Mouse (Mus musculus) embryonic facial prominence, embryonic 10.5 days (tissue): ENCODE data around the gene Gm48552. TPM values are rescaled to one million over a fixed set of nuclear protein-coding genes. Genes with fewer than 3 reads are reported as not detected.

Experiments used
- DNase-seq: peaks from one replicate; pipeline ENCODE4 v3.0.0-alpha.2; 2017; ENCODE audit warnings: low spot score
- H3K27ac ChIP-seq: fragments of 300-500 bp; sonication (generic); replicated peaks from 2 replicates; pipeline ENCODE4 v1.5.1; 2016; ENCODE audit warnings: mild to moderate bottlenecking
- H3K27me3 ChIP-seq: fragments of 300-500 bp; sonication (generic); replicated peaks from 2 replicates; pipeline ENCODE4 v1.6.1; 2016; ENCODE audit warnings: low read depth, mild to moderate bottlenecking; ENCODE audit not compliant: poor library complexity, severe bottlenecking
- H3K36me3 ChIP-seq: fragments of 300-500 bp; sonication (generic); replicated peaks from 2 replicates; pipeline ENCODE4 v1.6.1; 2016; ENCODE audit warnings: mild to moderate bottlenecking, moderate library complexity
- H3K4me1 ChIP-seq: fragments of 300-500 bp; sonication (generic); 2 replicates; pipeline ENCODE4 v1.6.1; 2016
- H3K4me3 ChIP-seq: fragments of 300-500 bp; sonication (generic); 2 replicates; pipeline ENCODE4 v1.5.1; 2016; ENCODE audit warnings: mild to moderate bottlenecking, moderate library complexity
- H3K9me3 ChIP-seq: fragments of 300-500 bp; sonication (generic); 2 replicates; pipeline ENCODE4 v1.6.1; 2016; ENCODE audit warnings: mild to moderate bottlenecking
- WGBS: fragments of 180-500 bp; shearing (Covaris S2); methylation state at CpG from one replicate; pipeline ENCODE4 v1.1.7; 2016; 5-methylcytosine and 5-hydroxymethylcytosine counted together
- polyA plus RNA-seq: library from polyadenylated mRNA; unstranded; fragments of >200 nt; fragmentation: Nextera tagmentation; extraction: Ambion mirVana; gene quantifications from 2 replicates; pipeline ENCODE4 v1.2.1, GENCODE M21; 2016

Gene Gm48552
- polyA plus RNA-seq, 1 experiment from 2014 or later: 3.1 TPM

DNA sequence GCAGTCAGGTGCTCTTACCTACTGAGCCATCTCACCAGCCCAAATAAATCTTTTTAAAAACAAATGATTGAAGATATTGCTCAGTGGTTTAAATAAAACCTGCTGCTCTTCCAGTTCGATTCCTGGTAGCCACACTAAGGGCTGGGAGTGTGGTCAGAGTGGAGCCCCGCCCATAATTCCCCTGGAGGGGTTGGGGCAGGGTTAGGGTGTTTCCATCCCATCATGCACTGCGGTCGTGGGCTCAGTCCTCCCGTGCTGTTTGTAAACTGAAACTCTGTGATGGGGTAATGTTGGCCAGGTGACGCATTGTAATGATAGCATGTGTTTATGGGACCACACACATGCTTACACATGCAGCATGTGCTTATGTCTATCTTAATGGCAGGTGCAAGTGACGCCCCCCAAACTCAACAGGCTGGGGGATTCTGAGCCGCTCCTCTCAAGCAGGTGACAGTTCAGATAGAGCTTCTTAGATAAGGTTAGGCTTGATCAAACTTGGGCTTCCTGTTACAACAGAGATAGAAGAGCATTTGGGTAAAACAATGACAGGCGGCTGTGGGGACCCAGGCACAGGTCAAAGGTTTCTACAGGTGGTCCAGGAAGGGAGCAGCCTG lies 37.0 kb upstream of the Gm48552 start:
- Histone ChIP-seq H3K9me3 (no peaks in the 10 kb centered on the region), H3K4me3 (peak overlapping the region; percentile 25; the same call in 1 of the 2 replicates), H3K27ac (no peak overlapping the region), H3K4me1 (peaks cover 62% of the 10 kb centered on the region), H3K36me3 (peaks cover 19% of the 10 kb centered on the region), H3K27me3 (peaks cover 39% of the 10 kb centered on the region)
- no peak for DNase-seq
- WGBS: 22% methylated on average over 9 of the region's 9 CpGs

DNA sequence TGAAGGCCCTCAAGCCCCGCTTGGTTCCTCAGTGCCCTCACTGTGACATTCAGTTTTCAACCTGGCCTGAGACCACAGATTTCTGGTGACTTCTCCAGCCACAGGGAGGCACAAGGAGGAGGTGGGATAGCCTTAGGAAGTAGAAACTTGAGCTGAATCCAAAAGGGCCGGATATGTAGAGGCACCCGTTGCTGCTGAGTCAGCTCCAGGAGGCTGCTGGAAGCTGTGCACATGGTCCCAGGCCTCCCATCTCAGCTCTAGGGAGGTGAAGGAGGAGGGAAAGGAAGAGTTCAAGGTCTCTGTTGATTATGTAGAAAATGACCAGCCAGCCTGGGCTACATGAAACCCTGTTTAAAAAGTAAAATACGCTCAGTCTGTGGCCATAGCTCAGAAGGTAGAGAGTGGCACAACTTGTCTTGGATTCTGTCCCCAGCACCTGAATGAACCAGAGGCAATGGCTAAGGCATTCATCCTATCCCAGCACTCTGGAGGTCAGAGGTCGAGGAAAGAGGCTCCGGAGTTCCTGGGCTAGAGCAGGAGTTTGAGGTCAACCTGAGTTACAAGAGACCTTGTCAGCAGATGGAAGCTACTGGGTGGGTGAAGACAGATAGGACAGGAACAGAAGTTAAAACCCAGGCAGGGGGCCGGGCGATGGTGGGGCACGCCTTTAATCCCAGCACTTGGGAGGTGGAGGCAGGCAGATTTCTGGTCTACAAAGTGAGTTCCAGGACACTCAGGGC lies 33.9 kb upstream of the Gm48552 start:
- Histone ChIP-seq H3K9me3 (no peaks in the 10 kb centered on the region), H3K27me3 (peaks cover 41% of the 10 kb centered on the region), H3K27ac (no peak overlapping the region; the same call in 1 of the 2 replicates), H3K4me3 (no peak overlapping the region), H3K36me3 (0 out of 2 replicates have a peak, but pooled peaks cover under 1% of the 10 kb centered on the region), H3K4me1 (peaks cover 62% of the 10 kb centered on the region)
- WGBS: 57% methylated on average over 9 of the region's 9 CpGs
- DNase-seq: no peak

DNA sequence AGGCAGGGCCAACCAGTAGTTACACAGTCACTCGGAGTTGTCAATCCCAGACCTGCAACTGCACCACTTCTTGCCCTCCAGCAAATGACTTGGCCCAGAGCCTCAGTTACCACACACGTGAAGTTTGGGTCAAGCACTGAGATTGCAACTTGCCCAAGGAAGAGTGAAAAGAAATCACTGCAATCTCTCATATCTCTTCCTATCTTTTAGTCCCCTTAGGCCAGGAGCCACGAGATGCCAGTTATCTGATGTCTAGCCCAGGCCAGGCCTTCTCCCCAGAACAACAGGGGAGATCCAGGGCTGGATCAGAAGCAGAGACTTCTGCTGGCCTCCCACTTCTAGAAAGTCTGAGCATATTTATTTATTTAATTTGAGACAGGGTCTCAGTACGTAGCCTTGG lies 33.3 kb upstream of the Gm48552 start:
- Histone ChIP-seq H3K27me3 (peaks cover 42% of the 10 kb centered on the region), H3K36me3 (0 out of 2 replicates have a peak, but pooled peaks cover 4% of the 10 kb centered on the region), H3K27ac (no peak overlapping the region), H3K4me1 (peaks cover 66% of the 10 kb centered on the region), H3K9me3 (no peaks in the 10 kb centered on the region), H3K4me3 (no peak overlapping the region)
- WGBS: 70% methylated on average over 4 of the region's 4 CpGs
- no peak for DNase-seq

DNA sequence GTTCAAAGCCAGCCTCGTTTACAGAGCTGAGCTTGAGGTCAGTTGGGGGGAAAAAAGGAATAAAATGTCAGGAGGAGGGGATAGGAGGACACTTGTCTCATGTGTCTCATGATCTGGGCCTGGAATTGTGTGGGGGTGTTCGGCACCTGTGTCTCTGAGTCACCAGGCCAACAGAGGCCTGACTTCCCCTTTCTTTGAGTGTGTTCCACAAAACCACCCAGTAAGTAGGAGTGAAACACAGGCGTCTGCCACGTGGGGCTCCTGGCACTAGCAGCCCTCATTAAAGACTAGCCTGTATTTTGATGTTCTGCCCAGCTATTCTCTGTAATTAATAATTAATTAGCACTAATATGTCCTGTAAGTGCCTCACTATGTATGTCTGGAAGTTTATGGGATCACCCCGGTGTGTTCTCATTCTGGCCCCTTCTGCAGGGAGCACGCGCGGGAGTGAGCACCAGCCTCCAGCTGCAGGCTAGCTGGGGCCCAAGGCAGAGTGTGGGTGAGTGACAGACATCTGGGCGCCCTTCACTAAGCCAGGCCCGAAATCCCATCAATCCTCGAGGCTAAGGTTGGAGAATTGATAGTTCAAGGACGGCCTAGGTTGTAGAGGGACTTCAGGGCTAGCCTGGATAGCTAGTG lies 32.3 kb upstream of the Gm48552 start:
- H3K27me3 ChIP-seq: peaks cover 42% of the 10 kb centered on the region
- 56% methylated on average over 12 of the region's 12 CpGs for WGBS
- H3K27ac ChIP-seq: no peak overlapping the region; the same call in 1 of the 2 replicates
- peaks cover 12% of the 10 kb centered on the region; the same call in 1 of the 2 replicates for H3K36me3 ChIP-seq
- no peaks in the 10 kb centered on the region for H3K9me3 ChIP-seq
- peaks cover 68% of the 10 kb centered on the region for H3K4me1 ChIP-seq
- no peak for DNase-seq
- peak overlapping the region; percentile 85 for H3K4me3 ChIP-seq

DNA sequence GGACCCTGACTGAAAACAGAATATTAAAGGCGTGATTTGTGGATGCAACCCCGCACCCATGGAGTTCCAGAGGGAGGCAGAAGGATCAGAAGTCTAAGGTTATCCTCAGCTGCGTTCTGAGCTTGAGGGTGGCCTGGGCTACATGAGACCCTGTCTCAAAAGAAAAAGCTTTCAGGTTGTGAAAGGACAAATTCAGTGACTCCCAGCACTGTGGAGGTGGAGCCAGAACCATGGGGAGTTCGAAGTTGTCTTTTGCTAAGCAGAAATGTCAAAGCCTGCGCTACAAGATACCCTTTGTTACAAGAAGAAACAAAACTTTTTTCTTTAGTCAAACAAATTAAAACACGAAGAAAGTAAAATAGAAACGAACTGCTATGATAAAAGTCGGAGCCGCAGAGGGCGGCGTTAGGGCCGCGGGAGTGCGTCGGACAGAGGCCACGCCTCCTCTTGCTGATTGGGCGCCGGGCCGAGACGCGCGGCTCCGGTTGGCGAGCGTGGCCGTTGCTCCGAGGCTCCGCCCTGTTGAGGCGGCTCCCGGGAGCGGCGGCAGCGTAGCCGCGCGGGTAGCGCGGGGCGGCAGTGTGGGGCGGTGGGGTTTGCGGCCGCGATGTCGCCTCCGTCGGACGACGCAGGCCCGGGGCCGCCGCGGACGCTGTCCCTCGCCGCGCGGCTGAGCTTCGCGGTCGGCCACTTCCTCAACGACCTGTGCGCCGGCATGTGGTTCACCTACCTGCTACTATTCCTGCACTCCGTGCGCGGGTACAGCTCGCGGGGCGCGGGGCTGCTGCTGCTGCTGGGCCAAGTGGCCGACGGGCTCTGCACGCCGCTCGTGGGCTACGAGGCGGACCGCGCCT lies 31.6 kb upstream of the Gm48552 start, which contains the start of gene Mfsd12:
TSS of gene Mfsd12 (plus strand) at position 501 of the 854 bp plus-strand sequence.
- Histone ChIP-seq H3K4me3 (peak within 1 kb of the TSS; percentile 85), H3K4me1 (peaks cover 70% of the 10 kb centered on the region), H3K36me3 (peaks cover 19% of the 10 kb centered on the region; the same call in 1 of the 2 replicates), H3K27me3 (peaks cover 49% of the 10 kb centered on the region), H3K9me3 (no peaks in the 10 kb centered on the region), H3K27ac (peak within 1 kb of the TSS; percentile 85)
- peak; percentile 92 for DNase-seq
- 3% methylated on average over 79 of the region's 79 CpGs for WGBS

DNA sequence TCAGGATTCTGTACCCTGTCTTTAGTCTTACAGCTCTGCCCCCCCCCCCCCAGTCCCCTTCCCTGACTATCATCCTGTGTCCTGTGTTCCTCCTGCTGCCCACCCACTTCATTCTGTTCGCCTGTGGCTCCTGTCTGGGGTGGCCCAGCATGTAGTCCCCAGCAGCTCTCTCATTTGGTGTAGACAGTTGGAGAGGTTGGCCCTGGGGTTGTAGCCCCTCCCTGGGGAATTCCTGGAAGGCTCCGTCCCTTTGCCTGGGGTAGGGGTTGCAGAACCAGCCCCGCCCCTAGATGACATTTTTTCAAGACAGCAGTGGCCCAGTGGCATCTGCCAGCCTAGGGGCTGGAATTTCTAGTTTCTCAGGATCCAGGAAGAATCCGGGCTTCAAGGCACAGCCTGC lies 30.6 kb upstream of the Gm48552 start:
- DNase-seq: no peak
- Histone ChIP-seq H3K4me1 (peaks cover 80% of the 10 kb centered on the region), H3K27me3 (peaks cover 59% of the 10 kb centered on the region), H3K27ac (0 out of 2 replicates have a peak overlapping the region, but pooled peaks have one; percentile 85), H3K36me3 (peaks cover 29% of the 10 kb centered on the region), H3K9me3 (no peaks in the 10 kb centered on the region), H3K4me3 (peak overlapping the region; percentile 85)
- 25% methylated on average over 4 of the region's 4 CpGs for WGBS

DNA sequence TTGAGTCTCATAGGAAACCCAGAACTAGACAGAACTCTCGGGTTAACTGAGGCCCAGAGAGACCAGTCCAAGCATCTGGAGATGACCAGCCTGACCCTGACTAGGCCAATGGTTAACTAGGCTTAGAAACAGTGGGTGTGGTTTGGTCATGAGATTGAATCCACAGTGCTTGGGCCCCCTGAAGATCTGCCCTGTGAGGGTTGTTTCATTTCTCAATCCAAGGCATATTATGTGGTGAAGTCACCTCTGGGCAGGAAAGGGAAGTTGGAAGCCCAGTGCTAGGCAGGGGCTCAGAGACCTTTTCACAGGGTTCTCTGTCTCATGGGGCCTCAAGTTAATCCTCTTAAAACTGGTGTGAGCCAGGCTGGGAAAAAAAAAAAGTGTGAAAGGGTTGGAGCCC lies 30.0 kb upstream of the Gm48552 start:
- 63% methylated on average over 1 of the region's 1 CpGs for WGBS
- H3K27me3 ChIP-seq: peaks cover 65% of the 10 kb centered on the region
- peaks cover 86% of the 10 kb centered on the region for H3K4me1 ChIP-seq
- no peak for DNase-seq
- H3K36me3 ChIP-seq: peaks cover 32% of the 10 kb centered on the region
- H3K4me3 ChIP-seq: peak overlapping the region; percentile 85
- no peaks in the 10 kb centered on the region for H3K9me3 ChIP-seq
- H3K27ac ChIP-seq: no peak overlapping the region

DNA sequence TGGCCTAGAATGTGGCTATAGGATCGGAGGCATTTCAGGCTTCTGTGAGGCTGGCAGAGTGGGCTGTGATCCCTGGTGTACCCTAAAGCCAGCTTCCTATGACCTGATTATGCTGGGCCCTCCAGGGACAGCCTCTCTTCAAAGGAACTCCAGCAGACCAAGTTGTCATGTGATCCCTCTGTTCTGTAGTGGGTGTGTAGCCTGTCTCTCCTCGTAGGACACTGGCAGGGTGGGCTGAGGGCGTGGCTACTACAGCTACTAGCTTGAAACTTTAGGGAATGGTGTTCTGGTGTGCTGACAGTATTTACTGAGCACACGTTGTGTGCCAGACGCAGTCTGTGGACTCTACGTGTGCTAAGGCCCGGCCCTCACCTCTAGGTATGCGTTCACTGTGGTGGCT lies 28.1 kb upstream of the Gm48552 start:
- Histone ChIP-seq H3K4me1 (peaks cover 91% of the 10 kb centered on the region), H3K9me3 (no peaks in the 10 kb centered on the region), H3K27ac (0 out of 2 replicates have a peak overlapping the region, but pooled peaks have one; percentile 16), H3K4me3 (peak overlapping the region; percentile 17; the same call in 1 of the 2 replicates), H3K36me3 (peaks cover 34% of the 10 kb centered on the region), H3K27me3 (peaks cover 79% of the 10 kb centered on the region)
- 72% methylated on average over 8 of the region's 8 CpGs for WGBS
- DNase-seq: no peak

DNA sequence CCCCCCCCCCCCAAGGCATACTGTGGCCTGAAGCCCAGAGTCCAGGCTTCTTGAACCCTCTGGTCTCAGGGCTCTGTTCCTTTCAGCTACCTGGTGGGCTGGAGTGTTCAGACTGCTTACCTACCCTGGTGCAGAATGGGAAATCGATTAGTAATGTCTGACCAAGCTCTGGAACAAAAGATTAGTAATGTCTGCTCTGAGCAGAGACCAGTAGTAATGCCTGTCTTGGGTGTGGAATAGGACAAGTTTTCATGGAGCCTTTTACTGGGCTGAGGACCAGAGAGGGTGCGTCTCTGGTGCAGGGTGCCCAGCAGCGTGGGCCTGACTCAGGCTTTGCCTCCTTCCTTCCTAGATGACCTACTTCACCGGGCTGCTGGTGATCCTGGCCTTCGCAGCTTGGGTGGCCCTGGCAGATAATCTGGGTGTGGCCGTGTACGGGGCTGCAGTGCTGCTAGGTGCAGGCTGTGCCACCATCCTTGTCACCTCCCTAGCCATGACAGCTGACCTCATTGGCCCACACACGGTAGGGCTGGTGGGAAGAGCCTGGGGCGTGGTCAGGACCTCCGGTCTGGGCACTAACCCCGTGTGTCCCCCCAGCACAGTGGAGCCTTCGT lies 26.4 kb upstream of the Gm48552 start:
- DNase-seq: no peak
- H3K4me3 ChIP-seq: peak overlapping the region; percentile 54; the same call in 1 of the 2 replicates
- no peaks in the 10 kb centered on the region for H3K9me3 ChIP-seq
- H3K4me1 ChIP-seq: peaks cover 97% of the 10 kb centered on the region
- H3K36me3 ChIP-seq: peaks cover 48% of the 10 kb centered on the region
- peaks cover 69% of the 10 kb centered on the region for H3K27me3 ChIP-seq
- H3K27ac ChIP-seq: no peak overlapping the region
- WGBS: 76% methylated on average over 12 of the region's 12 CpGs

DNA sequence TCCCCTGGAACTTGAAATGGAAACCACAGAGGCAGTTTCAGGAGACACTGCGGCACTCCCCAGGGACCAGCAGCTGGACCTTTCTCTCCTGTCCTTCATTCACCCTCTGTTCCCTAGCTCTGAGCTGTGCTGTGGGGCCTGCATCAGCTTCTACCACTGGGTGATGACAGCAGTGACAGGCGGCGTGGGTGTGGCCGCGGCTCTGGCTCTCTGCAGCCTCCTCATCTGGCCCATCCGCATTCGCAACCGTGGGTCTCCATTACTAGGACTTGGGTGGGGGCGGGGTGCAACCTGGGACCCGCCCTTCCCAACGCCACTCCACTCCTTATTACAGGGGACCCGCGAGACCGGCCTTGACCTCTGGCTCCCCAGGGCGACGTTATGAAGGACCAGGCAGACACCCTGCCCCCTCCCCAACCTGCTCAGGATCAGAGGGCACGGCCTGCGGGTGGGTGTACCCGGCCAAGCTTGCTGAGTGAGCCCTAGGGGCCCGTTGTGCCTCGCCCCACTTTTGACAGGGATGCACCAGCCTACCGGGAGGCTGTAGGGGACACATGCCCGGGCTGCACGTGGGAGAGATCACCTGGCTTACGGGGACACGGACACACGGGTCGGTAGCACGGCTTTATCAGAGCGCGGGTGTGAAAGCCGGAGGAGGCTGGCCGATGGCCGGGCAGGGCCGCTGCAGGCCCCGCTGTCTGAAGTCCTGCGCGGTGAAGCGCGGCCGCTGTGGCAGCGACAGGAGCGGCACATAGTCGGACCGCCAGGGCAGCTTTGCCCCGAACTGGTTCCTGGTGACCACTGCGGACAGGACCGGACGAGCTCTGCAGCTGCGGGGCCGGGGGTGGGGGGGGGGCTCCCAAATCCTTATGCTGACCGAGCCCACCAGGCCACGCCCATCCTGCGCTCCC lies 25.1 kb upstream of the Gm48552 start:
- Histone ChIP-seq H3K4me1 (peaks cover 85% of the 10 kb centered on the region), H3K4me3 (peak overlapping the region; percentile 54), H3K27me3 (peaks cover 57% of the 10 kb centered on the region), H3K27ac (peak overlapping the region; percentile 66), H3K9me3 (no peaks in the 10 kb centered on the region), H3K36me3 (peaks cover 60% of the 10 kb centered on the region)
- no peak for DNase-seq
- WGBS: 8% methylated on average over 54 of the region's 54 CpGs

DNA sequence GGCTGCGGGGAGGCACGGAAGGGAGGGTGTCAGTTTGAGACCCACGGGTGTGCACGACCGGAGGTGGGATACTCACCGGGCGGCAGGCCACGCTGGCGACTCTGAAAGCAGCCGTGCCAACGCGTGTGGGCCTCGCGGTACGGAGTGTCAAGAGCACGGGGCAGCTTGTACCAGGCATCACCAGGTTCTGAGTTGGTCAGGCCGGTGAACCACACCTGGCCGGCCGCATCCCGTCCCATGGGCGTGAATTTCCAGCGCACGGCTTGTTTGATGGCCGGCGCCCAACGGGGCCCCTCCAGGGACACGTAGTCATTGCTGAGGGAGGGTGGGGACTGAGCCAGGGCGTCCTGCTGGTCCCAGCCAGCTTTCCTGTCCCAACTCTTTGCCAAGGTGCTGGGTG lies 24.1 kb upstream of the Gm48552 start:
- H3K9me3 ChIP-seq: no peaks in the 10 kb centered on the region
- peaks cover 76% of the 10 kb centered on the region for H3K4me1 ChIP-seq
- DNase-seq: no peak
- 13% methylated on average over 28 of the region's 28 CpGs for WGBS
- peaks cover 70% of the 10 kb centered on the region for H3K36me3 ChIP-seq
- no peak overlapping the region for H3K27ac ChIP-seq
- peaks cover 48% of the 10 kb centered on the region for H3K27me3 ChIP-seq
- H3K4me3 ChIP-seq: peak overlapping the region; percentile 54
